Mouse (Mus musculus): Measurements from ENCODE around the gene Arl10. TPM values are rescaled to one million over a fixed set of nuclear protein-coding genes. Genes with fewer than 3 reads are reported as not detected.

Arl10 gene
- total and polyA plus RNA-seq, 3 experiments: 1.7 to 17.4 (median 2.5) TPM

DNA sequence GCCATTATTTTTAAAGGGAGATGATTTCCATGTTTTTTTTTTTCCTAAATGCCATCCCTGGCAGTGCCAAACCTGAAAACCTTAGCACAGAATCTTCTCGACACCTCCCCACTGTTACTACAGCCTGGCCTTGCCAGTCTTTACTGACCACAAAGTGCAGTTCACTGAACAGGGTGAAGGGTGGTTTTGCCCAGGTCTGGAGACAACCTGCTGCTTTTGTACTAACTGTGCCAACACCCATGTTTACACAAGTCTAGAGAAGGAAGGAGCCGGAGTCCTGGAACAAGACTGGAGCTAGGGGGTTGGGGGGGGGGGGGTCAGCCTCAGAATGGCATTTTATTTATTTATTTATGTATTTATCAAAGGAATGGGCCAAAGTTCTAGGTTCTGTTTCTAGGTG, 6.6 kb downstream of the Arl10 start:
- no peaks in the 10 kb centered on the region for H3K27me3 ChIP-seq (replicated peaks)
- in situ Hi-C loops (cut with MboI; ENCODE audit: low pct_ligation_motif_present, low pct_unique_long_range_greater_than_20kb, low sequenced_read_pairs): no loop called here
- H3K9me3 ChIP-seq (replicated peaks; ENCODE audit: low read length): no peaks in the 10 kb centered on the region
- TF ChIP-seq NRF1 (IDR thresholded peaks at IDR 0.05; ENCODE audit: low read depth, low read length): no peak
- TF ChIP-seq GABPA (IDR thresholded peaks at IDR 0.05; ENCODE audit: insufficient replicate concordance, low read depth, low read length): no peak
- TF ChIP-seq MAZ (IDR thresholded peaks at IDR 0.05; ENCODE audit: low read depth, low read length): no peak
- no peak for TF ChIP-seq UBTF (IDR thresholded peaks at IDR 0.05; ENCODE audit: low read depth, low read length)
- TF ChIP-seq E2F4 (IDR thresholded peaks at IDR 0.05; ENCODE audit: insufficient replicate concordance, low read depth, low read length): no peak
- no peak for TF ChIP-seq JUND (conservative IDR thresholded peaks at IDR 0.05; ENCODE audit: low read depth, low read length)
- no peak for TF ChIP-seq RAD21 (IDR thresholded peaks at IDR 0.05; ENCODE audit: low read depth, low read length)
- no peak for TF ChIP-seq ZKSCAN1 (IDR thresholded peaks at IDR 0.05; ENCODE audit: borderline replicate concordance, low read depth, low read length)
- TF ChIP-seq KAT2A (IDR thresholded peaks at IDR 0.05; ENCODE audit: insufficient replicate concordance, low read length): no peak
- TF ChIP-seq MEF2A (IDR thresholded peaks at IDR 0.05; ENCODE audit: borderline replicate concordance, low read depth, low read length): no peak
- TF ChIP-seq USF2 (conservative IDR thresholded peaks at IDR 0.05; ENCODE audit: low read depth, low read length): no peak
- TF ChIP-seq USF1 (IDR thresholded peaks at IDR 0.05; ENCODE audit: low read depth, low read length): no peak
- TF ChIP-seq SMC3 (IDR thresholded peaks at IDR 0.05; ENCODE audit: low read depth, low read length): no peak
- TF ChIP-seq ZC3H11A (IDR thresholded peaks at IDR 0.05; ENCODE audit: low read depth, low read length): no peak
- no peak for TF ChIP-seq MAFK (IDR thresholded peaks at IDR 0.05; ENCODE audit: insufficient replicate concordance, low read length)
- no peak for TF ChIP-seq ELF1 (IDR thresholded peaks at IDR 0.05; ENCODE audit: low read depth, low read length)
- TF ChIP-seq CHD1 (IDR thresholded peaks at IDR 0.05; ENCODE audit: low read depth, low read length): no peak
- no peak for TF ChIP-seq MXI1 (IDR thresholded peaks at IDR 0.05; ENCODE audit: low read depth, low read length)
- TF ChIP-seq ZNF384 (IDR thresholded peaks at IDR 0.05; ENCODE audit: low read depth, low read length): no peak
- H3K9ac ChIP-seq (ENCODE audit: insufficient read depth, low read depth): no peak overlapping the region
- no peak overlapping the region for H3K27ac ChIP-seq (ENCODE audit: insufficient read depth, low read depth)
- H3K4me3 ChIP-seq (replicated peaks in 1 of 3; ENCODE audit: low read depth in 2 of 3, low read length in 2 of 3, poor library complexity in 1 of 3): no peak overlapping the region
- no peak for DNase-seq (ENCODE audit: extremely low read depth)
- H3K4me1 ChIP-seq (ENCODE audit: control insufficient read depth in 1 of 2, insufficient read depth in 2 of 2): peaks cover 10 to 19% of the 10 kb centered on the region in 2 experiments; a peak in 3 of 4 replicates
- dilution Hi-C loops (cut with MboI; ENCODE audit: extremely low pct_ligation_motif_present, extremely low pct_unique_long_range_greater_than_20kb, low sequenced_read_pairs): no loop called here
- no peak overlapping the region for H3K4me2 ChIP-seq (ENCODE audit: insufficient read depth, low read depth, poor library complexity, severe bottlenecking)
- no peaks in the 10 kb centered on the region for H3K79me2 ChIP-seq (replicated peaks; ENCODE audit: control insufficient read depth, extremely low read depth, insufficient read depth, poor library complexity, severe bottlenecking)
- peaks cover 52 to 73% of the 10 kb centered on the region in 2 experiments for H3K36me3 ChIP-seq (replicated peaks in 1 of 2; ENCODE audit: control insufficient read depth in 1 of 2, insufficient read depth in 1 of 2, low read length in 1 of 2)

DNA sequence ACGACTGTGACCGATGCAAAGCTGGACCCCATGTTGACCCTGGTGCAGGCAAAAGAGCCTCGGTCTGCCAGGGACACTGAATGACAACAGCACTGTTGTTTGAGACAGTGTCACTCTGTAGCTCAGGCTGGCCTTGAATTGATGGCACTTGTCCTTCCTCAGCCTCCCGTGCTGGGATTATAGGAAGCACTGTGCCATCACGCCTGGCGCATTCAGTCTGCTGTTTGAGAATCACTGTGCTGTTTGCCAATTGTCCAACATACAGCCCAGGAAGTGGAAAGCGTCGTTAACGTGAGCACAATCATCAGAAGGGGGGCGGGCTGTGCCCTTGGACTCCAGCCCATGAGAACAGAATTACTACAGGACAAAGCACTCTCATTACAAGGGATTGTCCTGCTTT, 7.3 kb downstream of the Arl10 start:
- Histone ChIP-seq H3K79me2 (replicated peaks; ENCODE audit: control insufficient read depth, extremely low read depth, insufficient read depth, poor library complexity, severe bottlenecking) (no peaks in the 10 kb centered on the region), H3K27me3 (replicated peaks) (no peaks in the 10 kb centered on the region), H3K4me2 (ENCODE audit: insufficient read depth, low read depth, poor library complexity, severe bottlenecking) (no peak overlapping the region), H3K9me3 (replicated peaks; ENCODE audit: low read length) (no peaks in the 10 kb centered on the region), H3K4me3 (replicated peaks in 1 of 3; ENCODE audit: low read depth in 2 of 3, low read length in 2 of 3, poor library complexity in 1 of 3) (no peak overlapping the region), H3K27ac (ENCODE audit: insufficient read depth, low read depth) (peak overlapping the region; percentile 21; the same call in 1 of the 2 replicates), H3K36me3 (replicated peaks in 1 of 2; ENCODE audit: control insufficient read depth in 1 of 2, insufficient read depth in 1 of 2, low read length in 1 of 2) (peaks cover 52 to 77% of the 10 kb centered on the region in 2 experiments), H3K9ac (ENCODE audit: insufficient read depth, low read depth) (no peak overlapping the region), H3K4me1 (ENCODE audit: control insufficient read depth in 1 of 2, insufficient read depth in 2 of 2) (peaks cover 10 to 23% of the 10 kb centered on the region in 2 experiments; a peak in 3 of 4 replicates)
- no peak for DNase-seq (ENCODE audit: extremely low read depth)
- dilution Hi-C loops (cut with MboI; ENCODE audit: extremely low pct_ligation_motif_present, extremely low pct_unique_long_range_greater_than_20kb, low sequenced_read_pairs) (no loop called here), in situ Hi-C loops (cut with MboI; ENCODE audit: low pct_ligation_motif_present, low pct_unique_long_range_greater_than_20kb, low sequenced_read_pairs) (no loop called here)
- TF ChIP-seq POLR2AphosphoS2 (IDR thresholded peaks at IDR 0.05; ENCODE audit: low read depth, low read length) (no peak; the same call in 1 of the 2 replicates), ZC3H11A (IDR thresholded peaks at IDR 0.05; ENCODE audit: low read depth, low read length) (no peak), TCF12 (IDR thresholded peaks at IDR 0.05; ENCODE audit: low read depth, low read length) (no peak), POLR2A (IDR thresholded peaks at IDR 0.05; ENCODE audit: low read depth, low read length) (no peak), CHD2 (IDR thresholded peaks at IDR 0.05; ENCODE audit: low read length) (no peak), EP300 (IDR thresholded peaks at IDR 0.05; ENCODE audit: low read length) (no peak), SMC3 (IDR thresholded peaks at IDR 0.05; ENCODE audit: low read depth, low read length) (no peak), SIN3A (IDR thresholded peaks at IDR 0.05; ENCODE audit: low read length) (no peak), KAT2A (IDR thresholded peaks at IDR 0.05; ENCODE audit: insufficient replicate concordance, low read length) (no peak), MAX (IDR thresholded peaks at IDR 0.05; ENCODE audit: low read length) (no peak)

All from CH12.LX (cell line).